Mouse (Mus musculus) kidney, adult 18-20 months (tissue): ENCODE measurements around the gene Cmss1.

Source experiments
- DNase-seq: peaks from one replicate; pipeline ENCODE4 v3.0.0; 2021

Cmss1 gene

GRCm38 (mm10) chr16:57469869-57470268 lies 136.8 kb downstream of the Cmss1 start:
- DNase-seq, result no peak

GRCm38 (mm10) chr16:57469301-57469700 lies 137.4 kb downstream of the Cmss1 start:
- DNase-seq, result no peak

GRCm38 (mm10) chr16:57465386-57465913 lies 141.2 kb downstream of the Cmss1 start:
- DNase-seq, result no peak

GRCm38 (mm10) chr16:57456003-57456402 lies 150.7 kb downstream of the Cmss1 start:
- no peak for DNase-seq

- DNase-seq, result no peak
These were observed 151.1 kb downstream of the Cmss1 start for GRCm38 (mm10) chr16:57455573-57455972.

GRCm38 (mm10) chr16:57454106-57454763 lies 152.4 kb downstream of the Cmss1 start:
- DNase-seq, result no peak

GRCm38 (mm10) chr16:57453009-57453408 lies 153.7 kb downstream of the Cmss1 start:
- DNase-seq, result no peak

GRCm38 (mm10) chr16:57445096-57446094 lies 161.3 kb downstream of the Cmss1 start:
- DNase-seq, result no peak

- no peak for DNase-seq
These were observed 165.8 kb downstream of the Cmss1 start for GRCm38 (mm10) chr16:57440706-57441437.

- DNase-seq, result peak; percentile 23
These were observed 167.5 kb downstream of the Cmss1 start for GRCm38 (mm10) chr16:57439206-57439605.

- no peak for DNase-seq
These were observed 168.4 kb downstream of the Cmss1 start for GRCm38 (mm10) chr16:57438288-57438685.

- DNase-seq, result no peak
These were observed 169.0 kb downstream of the Cmss1 start for GRCm38 (mm10) chr16:57437523-57438287.

- DNase-seq, result no peak
These were observed 172.0 kb downstream of the Cmss1 start for GRCm38 (mm10) chr16:57434640-57435039.

- DNase-seq, result no peak
These were observed 173.0 kb downstream of the Cmss1 start for GRCm38 (mm10) chr16:57433671-57434070.

- DNase-seq, result no peak
These were observed 173.5 kb downstream of the Cmss1 start for GRCm38 (mm10) chr16:57433173-57433572.

GRCm38 (mm10) chr16:57431294-57431693 lies 175.4 kb downstream of the Cmss1 start:
- no peak for DNase-seq

GRCm38 (mm10) chr16:57428977-57429376 lies 177.7 kb downstream of the Cmss1 start:
- DNase-seq, result no peak

GRCm38 (mm10) chr16:57427516-57428285 lies 179.0 kb downstream of the Cmss1 start:
- DNase-seq, result no peak

GRCm38 (mm10) chr16:57426680-57427079 lies 180.0 kb downstream of the Cmss1 start:
- no peak for DNase-seq

- peak; percentile 52 for DNase-seq
These were observed 183.5 kb downstream of the Cmss1 start for GRCm38 (mm10) chr16:57423001-57423800.
